Mouse (Mus musculus): ENCODE results near the gene Psmb3.

DNA sequence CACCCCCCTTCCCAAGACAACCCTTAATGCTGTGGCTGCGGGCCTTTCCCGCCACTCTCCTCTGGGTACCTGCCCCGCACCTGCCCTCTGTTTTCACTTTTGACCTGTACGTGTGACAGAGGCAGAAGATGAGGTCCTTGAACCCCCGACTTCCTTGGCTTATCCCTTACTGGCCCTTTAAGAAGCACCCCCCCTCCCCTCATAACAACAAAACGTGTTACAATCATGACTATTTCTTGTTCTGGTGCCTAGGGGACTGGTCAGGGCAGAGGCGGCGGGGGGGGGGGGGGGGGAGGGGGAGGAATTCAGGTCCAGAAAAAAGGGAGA lies 38.9 kb upstream of the Psmb3 start:
- TF ChIP-seq EP300 (IDR thresholded peaks at IDR 0.05; ENCODE audit: insufficient read depth, low read depth, low read length) (no peak), CTCF (IDR thresholded peaks at IDR 0.05) (no peak)
